Mouse (Mus musculus) stomach, postnatal 0 days (tissue): ENCODE data around the gene Ugt1a1.

ENCODE experiments used
- CTCF ChIP-seq: IDR thresholded peaks from 2 replicates; pipeline ENCODE4 v1.5.1; 2016; ENCODE audit warnings: antibody characterized with exemption, low read depth, mild to moderate bottlenecking, moderate library complexity
- EP300 ChIP-seq: optimal IDR thresholded peaks from 2 replicates; pipeline ENCODE3; 2016; ENCODE audit warnings: antibody characterized with exemption

GRCm38 (mm10) chr1:88226670-88227379 is 15.1 kb downstream of the Ugt1a1 start, which contains the start of gene Mroh2a:
- TF ChIP-seq CTCF: no peak
- no peak for TF ChIP-seq EP300
